Mouse (Mus musculus): ENCODE measurements around the gene Magi2. TPM values are rescaled to one million over a fixed set of nuclear protein-coding genes. Genes with fewer than 3 reads are reported as not detected.

Magi2 gene
- polyA plus RNA-seq, 1 experiment: 0.48 TPM

DNA sequence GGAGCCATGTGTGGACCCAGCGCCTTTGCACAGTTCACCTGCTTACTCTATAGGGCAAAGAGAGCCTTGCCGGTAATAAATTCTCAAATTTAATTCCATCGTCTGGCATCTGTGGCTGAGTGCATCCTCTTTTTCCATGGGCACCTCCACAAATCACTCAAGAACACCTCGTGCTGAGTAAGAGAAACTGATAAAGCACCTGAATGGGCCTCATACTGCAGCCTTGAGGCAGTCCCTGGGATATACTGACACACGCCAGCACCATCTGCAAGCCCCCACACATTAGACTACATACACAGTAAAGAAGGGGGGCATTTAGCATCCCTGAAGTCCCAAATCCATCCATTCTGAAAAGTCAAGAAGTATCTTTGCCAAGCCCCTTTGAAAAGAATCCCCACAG lies 1430.2 kb downstream of the Magi2 start:
- H3K27me3 ChIP-seq (ENCODE audit: control insufficient read depth, insufficient read depth, insufficient read length): no peaks in the 10 kb centered on the region
- no peak overlapping the region for H3ac ChIP-seq (ENCODE audit: control insufficient read depth, insufficient read length)
- TF ChIP-seq MYOD1 (IDR thresholded peaks at IDR 0.05; ENCODE audit: control insufficient read depth in 1 of 3, insufficient read length in 2 of 3, low read depth in 2 of 3) (no peak), E2F4 (IDR thresholded peaks at IDR 0.05; ENCODE audit: insufficient read depth) (no peak), REST (IDR thresholded peaks at IDR 0.05; ENCODE audit: insufficient read depth, insufficient read length) (no peak), MYOG (IDR thresholded peaks at IDR 0.05; ENCODE audit: control insufficient read depth in 1 of 3, insufficient read depth in 1 of 3, insufficient read length in 2 of 3, low read depth in 2 of 3) (no peak), POLR2AphosphoS2 (IDR thresholded peaks at IDR 0.05; ENCODE audit: insufficient read length, low read depth) (no peak), TCF12 (IDR thresholded peaks at IDR 0.05; ENCODE audit: insufficient read depth, poor library complexity, severe bottlenecking) (no peak)
- H3K4me3 ChIP-seq: no peak overlapping the region
- H3K4me2 ChIP-seq (ENCODE audit: low read depth): no peak overlapping the region
- no peaks in the 10 kb centered on the region for H3K79me2 ChIP-seq (ENCODE audit: control insufficient read depth, insufficient read depth)
- H3K36me3 ChIP-seq (ENCODE audit: control insufficient read depth, insufficient read depth): no peaks in the 10 kb centered on the region

DNA sequence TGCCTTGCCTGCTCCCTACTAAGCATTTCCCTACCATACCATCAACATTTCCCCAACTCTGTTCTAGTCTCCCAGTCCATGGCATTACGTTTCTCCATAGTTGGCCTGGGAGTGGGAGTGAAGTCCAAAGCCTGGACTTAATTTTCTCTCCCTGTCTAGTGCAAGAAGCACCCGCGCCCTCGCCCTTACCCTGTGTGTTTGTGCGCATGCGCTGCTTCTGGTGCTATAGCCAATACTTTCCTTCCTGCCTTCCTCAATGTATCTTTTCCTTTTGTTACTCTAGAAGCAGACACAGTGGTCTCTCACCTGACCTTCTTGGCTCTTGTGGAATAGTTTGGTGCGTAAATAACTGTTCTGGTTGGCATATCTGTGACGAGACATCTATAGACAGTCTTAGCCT lies 1440.8 kb downstream of the Magi2 start:
- H3K4me2 ChIP-seq (ENCODE audit: low read depth): no peak overlapping the region
- no peaks in the 10 kb centered on the region for H3K36me3 ChIP-seq (ENCODE audit: control insufficient read depth, insufficient read depth)
- H3K27me3 ChIP-seq (ENCODE audit: control insufficient read depth, insufficient read depth, insufficient read length): no peaks in the 10 kb centered on the region
- H3K4me3 ChIP-seq: no peak overlapping the region
- no peaks in the 10 kb centered on the region for H3K79me2 ChIP-seq (ENCODE audit: control insufficient read depth, insufficient read depth)
- no peak for TF ChIP-seq MYOD1 (IDR thresholded peaks at IDR 0.05; ENCODE audit: control insufficient read depth in 1 of 3, insufficient read length in 2 of 3, low read depth in 2 of 3)
- TF ChIP-seq MYOG (IDR thresholded peaks at IDR 0.05; ENCODE audit: control insufficient read depth in 1 of 3, insufficient read depth in 1 of 3, insufficient read length in 2 of 3, low read depth in 2 of 3): no peak
- no peak for TF ChIP-seq CEBPB (IDR thresholded peaks at IDR 0.05; ENCODE audit: insufficient read depth, poor library complexity, severe bottlenecking)
- no peak for TF ChIP-seq TCF12 (IDR thresholded peaks at IDR 0.05; ENCODE audit: insufficient read depth, poor library complexity, severe bottlenecking)
- no peak for TF ChIP-seq POLR2A (IDR thresholded peaks at IDR 0.05; ENCODE audit: insufficient read length, low read depth)
- no peak for TF ChIP-seq POLR2AphosphoS2 (IDR thresholded peaks at IDR 0.05; ENCODE audit: insufficient read length, low read depth)
- no peak for TF ChIP-seq SRF (IDR thresholded peaks at IDR 0.05; ENCODE audit: control insufficient read depth, insufficient read length, low read depth)
- no peak for TF ChIP-seq REST (IDR thresholded peaks at IDR 0.05; ENCODE audit: insufficient read depth, insufficient read length)
- TF ChIP-seq E2F4 (IDR thresholded peaks at IDR 0.05; ENCODE audit: insufficient read depth): no peak
- no peak for TF ChIP-seq MAX (IDR thresholded peaks at IDR 0.05; ENCODE audit: low read depth)
- TF ChIP-seq TCF3 (IDR thresholded peaks at IDR 0.05; ENCODE audit: insufficient read length, low read depth): no peak
- H3ac ChIP-seq (ENCODE audit: control insufficient read depth, insufficient read length): no peak overlapping the region

DNA sequence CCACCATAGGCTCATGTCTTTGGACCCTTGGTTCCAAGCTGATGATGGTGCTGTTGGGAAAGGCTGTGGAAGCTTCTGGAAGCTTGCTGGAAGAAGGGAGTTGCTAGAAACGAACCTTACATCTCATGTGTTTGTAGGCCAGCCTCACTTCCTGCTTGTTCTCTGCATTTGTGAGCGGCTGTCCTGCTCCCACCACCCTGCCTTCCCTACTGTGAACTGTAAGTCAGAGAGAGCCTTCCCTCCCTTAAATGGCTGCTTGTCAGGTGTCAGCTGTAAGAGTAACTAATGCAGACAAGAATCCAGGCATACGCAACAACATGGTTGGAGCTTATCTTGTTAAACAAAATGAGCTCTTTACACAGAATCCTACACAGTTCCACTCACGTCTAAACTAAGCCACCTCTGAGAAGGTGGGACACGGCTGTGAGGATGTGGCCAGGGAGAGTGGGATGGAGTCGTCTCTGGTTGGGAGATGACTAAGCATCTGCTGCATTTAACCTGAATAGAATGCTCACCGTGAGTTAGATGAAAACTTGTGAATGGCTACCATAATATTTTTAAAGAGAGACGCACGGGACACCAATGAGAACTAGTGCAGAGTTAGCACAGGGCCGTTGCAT lies 1442.0 kb downstream of the Magi2 start:
- Histone ChIP-seq H3K27me3 (ENCODE audit: control insufficient read depth, insufficient read depth, insufficient read length) (no peaks in the 10 kb centered on the region), H3K4me2 (ENCODE audit: low read depth) (no peak overlapping the region), H3K79me2 (ENCODE audit: control insufficient read depth, insufficient read depth) (no peaks in the 10 kb centered on the region), H3ac (ENCODE audit: control insufficient read depth, insufficient read length) (no peak overlapping the region), H3K4me3 (no peak overlapping the region), H3K36me3 (ENCODE audit: control insufficient read depth, insufficient read depth) (no peaks in the 10 kb centered on the region)
- TF ChIP-seq REST (IDR thresholded peaks at IDR 0.05; ENCODE audit: insufficient read depth, insufficient read length): no peak
- no peak for TF ChIP-seq CEBPB (IDR thresholded peaks at IDR 0.05; ENCODE audit: insufficient read depth, poor library complexity, severe bottlenecking)
- TF ChIP-seq MAX (IDR thresholded peaks at IDR 0.05; ENCODE audit: low read depth): no peak
- no peak for TF ChIP-seq USF1 (IDR thresholded peaks at IDR 0.05; ENCODE audit: low read depth)
- TF ChIP-seq POLR2AphosphoS2 (IDR thresholded peaks at IDR 0.05; ENCODE audit: insufficient read length, low read depth): no peak
- no peak for TF ChIP-seq MYOG (IDR thresholded peaks at IDR 0.05; ENCODE audit: control insufficient read depth in 1 of 3, insufficient read depth in 1 of 3, insufficient read length in 2 of 3, low read depth in 2 of 3)
- no peak for TF ChIP-seq TCF3 (IDR thresholded peaks at IDR 0.05; ENCODE audit: insufficient read length, low read depth)
- no peak for TF ChIP-seq MYOD1 (IDR thresholded peaks at IDR 0.05; ENCODE audit: control insufficient read depth in 1 of 3, insufficient read length in 2 of 3, low read depth in 2 of 3)
- TF ChIP-seq POLR2A (IDR thresholded peaks at IDR 0.05; ENCODE audit: insufficient read length, low read depth): no peak
- no peak for TF ChIP-seq SRF (IDR thresholded peaks at IDR 0.05; ENCODE audit: control insufficient read depth, insufficient read length, low read depth)
- no peak for TF ChIP-seq E2F4 (IDR thresholded peaks at IDR 0.05; ENCODE audit: insufficient read depth)

DNA sequence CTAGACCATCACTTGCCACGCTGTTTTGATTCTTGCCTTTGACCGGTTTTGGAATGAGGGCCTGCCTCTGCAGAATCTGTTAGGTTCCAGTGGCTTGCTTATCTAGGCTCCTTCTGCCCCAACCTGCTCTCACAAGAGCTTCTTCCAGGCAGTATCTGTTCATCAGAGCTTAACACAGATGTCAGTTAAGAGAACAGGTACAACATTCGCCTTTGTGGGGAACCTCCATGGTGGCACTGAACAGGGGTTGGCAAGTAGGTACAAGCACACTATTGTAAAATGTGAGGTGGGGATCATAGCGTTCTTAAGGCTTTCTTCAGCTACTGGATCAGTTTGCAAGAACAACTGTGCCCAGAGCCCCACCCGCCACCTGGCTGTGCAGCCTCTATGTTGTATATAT lies 1442.6 kb downstream of the Magi2 start:
- H3ac ChIP-seq (ENCODE audit: control insufficient read depth, insufficient read length): no peak overlapping the region
- H3K36me3 ChIP-seq (ENCODE audit: control insufficient read depth, insufficient read depth): no peaks in the 10 kb centered on the region
- H3K4me3 ChIP-seq: no peak overlapping the region
- TF ChIP-seq REST (IDR thresholded peaks at IDR 0.05; ENCODE audit: insufficient read depth, insufficient read length): no peak
- no peak for TF ChIP-seq TCF3 (IDR thresholded peaks at IDR 0.05; ENCODE audit: insufficient read length, low read depth)
- TF ChIP-seq MYOG (IDR thresholded peaks at IDR 0.05; ENCODE audit: control insufficient read depth in 1 of 3, insufficient read depth in 1 of 3, insufficient read length in 2 of 3, low read depth in 2 of 3): no peak
- TF ChIP-seq TCF12 (IDR thresholded peaks at IDR 0.05; ENCODE audit: insufficient read depth, poor library complexity, severe bottlenecking): no peak
- no peak for TF ChIP-seq E2F4 (IDR thresholded peaks at IDR 0.05; ENCODE audit: insufficient read depth)
- no peak for TF ChIP-seq SRF (IDR thresholded peaks at IDR 0.05; ENCODE audit: control insufficient read depth, insufficient read length, low read depth)
- TF ChIP-seq MYOD1 (IDR thresholded peaks at IDR 0.05; ENCODE audit: control insufficient read depth in 1 of 3, insufficient read length in 2 of 3, low read depth in 2 of 3): no peak
- no peak for TF ChIP-seq POLR2AphosphoS2 (IDR thresholded peaks at IDR 0.05; ENCODE audit: insufficient read length, low read depth)
- no peak for TF ChIP-seq CEBPB (IDR thresholded peaks at IDR 0.05; ENCODE audit: insufficient read depth, poor library complexity, severe bottlenecking)
- no peak for TF ChIP-seq USF1 (IDR thresholded peaks at IDR 0.05; ENCODE audit: low read depth)
- no peak for TF ChIP-seq MAX (IDR thresholded peaks at IDR 0.05; ENCODE audit: low read depth)
- TF ChIP-seq POLR2A (IDR thresholded peaks at IDR 0.05; ENCODE audit: insufficient read length, low read depth): no peak
- H3K27me3 ChIP-seq (ENCODE audit: control insufficient read depth, insufficient read depth, insufficient read length): no peaks in the 10 kb centered on the region
- no peak overlapping the region for H3K4me2 ChIP-seq (ENCODE audit: low read depth)
- H3K79me2 ChIP-seq (ENCODE audit: control insufficient read depth, insufficient read depth): no peaks in the 10 kb centered on the region

Measured in myocyte (in vitro differentiated cells).